Mouse (Mus musculus) ES-Bruce4 (cell line): ENCODE results near the gene Dnali1. TPM values are rescaled to one million over a fixed set of nuclear protein-coding genes. Genes with fewer than 3 reads are reported as not detected.

Experiments
- H3K27ac ChIP-seq: 2 replicates; pipeline ENCODE4 v1.5.1; 2012; ENCODE audit warnings: low read length, inconsistent platforms; ENCODE audit not compliant: insufficient read depth
- H3K27me3 ChIP-seq: 2 replicates; pipeline ENCODE4 v1.6.1; 2012; ENCODE audit warnings: mild to moderate bottlenecking, low read length, inconsistent platforms; ENCODE audit not compliant: control insufficient read depth, poor library complexity, insufficient read depth, severe bottlenecking
- H3K36me3 ChIP-seq: 2 replicates; pipeline ENCODE4 v1.6.1; 2012; ENCODE audit warnings: inconsistent platforms, mild to moderate bottlenecking, low read length, moderate library complexity; ENCODE audit not compliant: control insufficient read depth, poor library complexity, insufficient read depth, severe bottlenecking
- H3K4me1 ChIP-seq: one replicate; pipeline ENCODE4 v1.8.1; 2011; ENCODE audit warnings: low read length; ENCODE audit not compliant: control insufficient read depth, insufficient read depth
- H3K4me3 ChIP-seq: 2 replicates; pipeline ENCODE4 v1.5.1; 2011; ENCODE audit warnings: low read depth, mild to moderate bottlenecking, low read length
- H3K9ac ChIP-seq: 2 replicates; pipeline ENCODE4 v1.6.1; 2012; ENCODE audit warnings: low read depth, mild to moderate bottlenecking, inconsistent platforms; ENCODE audit not compliant: poor library complexity, severe bottlenecking
- H3K9me3 ChIP-seq: replicated peaks from 2 replicates; pipeline ENCODE4 v1.6.1; 2012; ENCODE audit warnings: mild to moderate bottlenecking, low read length, inconsistent platforms; ENCODE audit not compliant: control insufficient read depth, poor library complexity, insufficient read depth, severe bottlenecking
- CTCF ChIP-seq: IDR thresholded peaks from one replicate; pipeline ENCODE4 v1.8.1; 2011; ENCODE audit warnings: low read depth, low read length
- EP300 ChIP-seq: IDR thresholded peaks from 2 replicates; pipeline ENCODE4 v1.6.1; 2011; ENCODE audit warnings: low read depth, low read length; ENCODE audit not compliant: insufficient read depth
- POLR2A ChIP-seq: IDR thresholded peaks from one replicate; pipeline ENCODE4 v1.8.1; 2011; ENCODE audit warnings: low read length; ENCODE audit not compliant: insufficient read depth
- polyA plus RNA-seq: library from polyadenylated mRNA; stranded (reverse); fragments of >200 nt; gene quantifications from 2 replicates; pipeline ENCODE4 v1.2.4, GENCODE M21; 2011; ENCODE audit warnings: low read depth; ENCODE audit not compliant: missing spikeins, insufficient read depth, insufficient read length

Gene Dnali1
- polyA plus RNA-seq, 1 experiment, result not detected

- H3K4me3 ChIP-seq, result no peak overlapping the region
- no peak overlapping the region for H3K27ac ChIP-seq
- no peaks in the 10 kb centered on the region for H3K27me3 ChIP-seq
- no peaks in the 10 kb centered on the region for H3K4me1 ChIP-seq
- H3K9ac ChIP-seq, result no peak overlapping the region
- no peaks in the 10 kb centered on the region for H3K9me3 ChIP-seq
- H3K36me3 ChIP-seq, result no peaks in the 10 kb centered on the region
- no peak for TF ChIP-seq EP300
- TF ChIP-seq CTCF, result no peak
- TF ChIP-seq POLR2A, result no peak
Observed at GRCm38 (mm10) chr4:125097412-125097811, 31.9 kb upstream of the Dnali1 start.

- Histone ChIP-seq H3K4me1 (no peaks in the 10 kb centered on the region), H3K27ac (no peak overlapping the region), H3K9ac (no peak overlapping the region), H3K27me3 (no peaks in the 10 kb centered on the region), H3K4me3 (no peak overlapping the region), H3K9me3 (no peaks in the 10 kb centered on the region), H3K36me3 (no peaks in the 10 kb centered on the region)
- TF ChIP-seq POLR2A, result no peak
- TF ChIP-seq CTCF, result no peak
- no peak for TF ChIP-seq EP300
Observed at GRCm38 (mm10) chr4:125096066-125096465, 30.6 kb upstream of the Dnali1 start.

DNA sequence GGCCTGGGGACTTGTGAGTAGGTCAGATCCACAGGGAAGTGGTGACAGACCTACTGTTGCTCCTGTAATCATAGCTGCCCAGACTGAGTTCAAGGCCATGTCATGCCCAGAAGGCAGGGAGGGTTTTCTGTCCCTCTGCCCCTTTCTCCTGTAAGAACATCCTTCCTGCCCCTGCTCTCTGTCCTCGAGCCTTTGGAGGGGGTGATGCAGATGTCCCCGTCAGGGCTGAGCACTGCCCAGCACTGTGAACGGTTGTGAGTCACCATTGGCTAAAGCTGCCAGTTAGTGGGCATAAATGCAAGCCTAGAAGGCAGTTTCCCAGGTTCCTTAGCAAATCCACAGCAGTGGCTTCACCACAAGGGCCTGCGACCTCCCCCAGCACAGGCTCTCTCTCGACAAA lies 27.5 kb upstream of the Dnali1 start:
- Histone ChIP-seq H3K36me3 (no peaks in the 10 kb centered on the region; the same call in 1 of the 2 replicates), H3K27me3 (no peaks in the 10 kb centered on the region), H3K9me3 (no peaks in the 10 kb centered on the region), H3K4me3 (no peak overlapping the region), H3K4me1 (no peaks in the 10 kb centered on the region), H3K27ac (no peak overlapping the region), H3K9ac (no peak overlapping the region)
- TF ChIP-seq CTCF (no peak), EP300 (no peak), POLR2A (no peak)

- no peaks in the 10 kb centered on the region for H3K4me1 ChIP-seq
- H3K36me3 ChIP-seq, result peaks cover 7% of the 10 kb centered on the region
- no peak for TF ChIP-seq EP300
- no peak for TF ChIP-seq CTCF
- TF ChIP-seq POLR2A, result no peak
- H3K4me3 ChIP-seq, result peak overlapping the region; percentile 85
- no peaks in the 10 kb centered on the region for H3K27me3 ChIP-seq
- H3K27ac ChIP-seq, result peak overlapping the region; percentile 65; the same call in 1 of the 2 replicates
- no peaks in the 10 kb centered on the region for H3K9me3 ChIP-seq
- H3K9ac ChIP-seq, result peak overlapping the region; percentile 87
Observed at GRCm38 (mm10) chr4:125085346-125085841, 19.9 kb upstream of the Dnali1 start.

DNA sequence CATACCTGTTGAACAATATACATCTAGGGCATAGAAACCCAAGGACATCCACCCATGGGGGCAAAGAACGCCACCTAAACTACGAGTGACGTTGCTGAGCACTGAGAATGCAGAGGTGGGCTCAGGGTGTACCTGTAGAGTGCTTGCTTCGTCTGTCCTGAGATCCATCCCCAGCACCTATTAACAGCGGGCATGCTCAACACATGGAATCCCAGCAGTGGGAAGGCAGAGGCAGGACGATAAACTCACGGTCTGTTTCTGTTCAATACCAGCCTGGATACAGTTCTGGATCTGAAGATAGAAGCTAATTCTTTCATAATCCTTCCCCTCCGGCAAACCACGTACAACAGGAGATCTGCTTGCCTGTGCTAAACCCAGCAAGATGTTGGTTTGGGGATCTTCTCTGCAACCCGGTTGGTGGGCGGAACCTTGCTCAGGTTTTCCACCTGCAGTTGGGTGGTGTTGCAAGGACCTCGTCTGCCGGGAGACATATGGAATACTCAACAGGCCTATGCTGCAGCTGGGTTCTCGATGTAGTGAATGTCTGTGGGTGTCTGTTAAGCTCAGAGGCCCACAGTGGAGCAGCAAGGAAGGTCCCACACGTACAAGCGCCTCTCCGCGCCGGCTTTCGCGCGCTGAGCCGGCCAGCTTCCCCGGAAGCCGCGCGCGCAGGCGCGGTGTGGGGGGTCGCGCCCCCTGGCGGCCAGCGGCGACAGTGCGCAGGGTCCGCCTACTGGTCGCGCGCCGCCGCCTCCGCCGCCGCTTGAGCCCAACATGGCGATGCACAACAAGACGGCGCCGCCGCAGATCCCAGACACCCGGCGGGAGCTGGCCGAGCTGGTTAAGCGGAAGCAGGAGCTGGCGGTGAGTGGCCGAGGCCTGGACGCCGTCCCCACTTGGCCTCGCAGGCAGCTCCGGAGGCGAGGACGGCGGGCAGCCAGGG lies 19.2 kb upstream of the Dnali1 start, which contains the start of gene Meaf6:
Gene Meaf6, plus strand, starts transcription at position 732 of the 943 bp plus-strand sequence.
- peak; percentile 84 for TF ChIP-seq POLR2A
- 0 out of 2 replicates have a peak, but pooled peaks have one; percentile 21 for TF ChIP-seq EP300
- TF ChIP-seq CTCF, result peak; percentile 68
- peak within 1 kb of the TSS; percentile 65; the same call in 1 of the 2 replicates for H3K27ac ChIP-seq
- H3K9ac ChIP-seq, result peak within 1 kb of the TSS; percentile 87
- H3K36me3 ChIP-seq, result peaks cover 7% of the 10 kb centered on the region
- H3K27me3 ChIP-seq, result no peaks in the 10 kb centered on the region
- no peaks in the 10 kb centered on the region for H3K4me1 ChIP-seq
- H3K9me3 ChIP-seq, result no peaks in the 10 kb centered on the region
- peak within 1 kb of the TSS; percentile 90 for H3K4me3 ChIP-seq

GRCm38 (mm10) chr4:125078698-125079097 lies 13.2 kb upstream of the Dnali1 start:
- Histone ChIP-seq H3K27ac (no peak overlapping the region), H3K4me3 (no peak overlapping the region), H3K9ac (no peak overlapping the region), H3K27me3 (no peaks in the 10 kb centered on the region), H3K9me3 (no peaks in the 10 kb centered on the region), H3K4me1 (no peaks in the 10 kb centered on the region), H3K36me3 (peaks cover 20% of the 10 kb centered on the region)
- TF ChIP-seq POLR2A, result no peak
- no peak for TF ChIP-seq CTCF
- no peak for TF ChIP-seq EP300
